Comparison of ENCODE assay signal across 10 mouse cellular contexts in the genomic region with DNA sequence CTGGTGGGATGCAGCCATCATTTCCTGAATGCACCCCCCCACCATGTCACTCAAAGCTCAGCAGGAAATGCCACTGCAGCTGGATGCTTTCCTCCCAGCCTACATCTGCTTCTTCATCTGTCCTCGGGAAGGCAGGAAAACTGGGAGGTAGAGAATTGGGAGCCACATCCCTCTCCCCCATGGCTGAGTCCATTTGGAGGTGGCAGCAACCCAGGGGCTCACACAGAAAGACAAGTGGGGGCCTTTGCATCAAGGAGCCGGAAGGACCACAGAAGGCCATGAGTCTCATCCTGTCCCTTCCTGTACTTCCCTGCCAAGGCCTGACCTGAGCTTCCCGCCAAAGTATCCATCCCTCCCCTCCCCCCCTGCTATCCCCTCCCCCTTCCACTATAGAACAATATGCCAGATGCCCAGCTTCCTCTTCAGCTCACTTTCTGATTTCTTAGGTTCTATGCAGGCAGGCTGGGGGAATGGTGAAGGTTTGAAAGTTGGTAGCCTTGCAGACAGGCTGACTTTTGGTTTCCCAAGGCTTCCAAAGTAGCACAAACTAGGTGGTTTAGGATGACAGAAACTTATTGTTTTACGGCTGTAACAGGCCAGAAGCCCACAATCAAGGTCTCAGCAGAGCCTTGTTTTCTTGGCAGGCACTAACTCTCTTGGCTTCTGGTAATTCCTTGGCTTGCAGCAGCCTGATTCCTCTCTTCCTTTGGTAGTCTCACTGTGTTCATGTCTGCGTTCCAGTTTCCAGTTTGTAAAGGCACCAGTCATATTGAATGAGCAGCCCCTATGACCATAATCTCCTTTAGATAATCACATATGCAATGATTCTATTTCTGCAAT. TPM values are rescaled to one million over a fixed set of nuclear protein-coding genes. Genes with fewer than 3 reads are reported as not detected.
DNase-seq lines count a peak whose midpoint lies in the region.
"Had no signal": no experiment of that assay in that cellular context is flagged by ENCODE, and none has a peak within 500 bp of the region (broad histone marks: within the 10 kb centered on the region; RNA-seq: fewer than 3 reads in every experiment).

No protein-coding gene starts in this region.

- DNase-seq in adrenal gland, adult 8-10 months: peak; percentile 33
- no peak for DNase-seq in adrenal gland, adult 18-20 months (ENCODE audit: low spot score in 2 of 2)
- DNase-seq in kidney, postnatal 10 days: peak; percentile 21
- DNase-seq in kidney, adult 11 months: no peak
- DNase-seq in urinary bladder, postnatal 14 days (ENCODE audit: low spot score): peak; percentile 17
- DNase-seq in urinary bladder, adult 2 months (ENCODE audit: low spot score): no peak
- DNase-seq in natural killer cell, adult 2 months (ENCODE audit: low spot score in 2 of 2): no peak
- no peak for DNase-seq in right cerebral cortex, adult 18-20 months
- DNase-seq: kidney, postnatal 25 days; liver, embryonic 13.5 days had no signal

RNA-seq across cellular contexts. Expression of gene Hivep3, which starts 46.2 kb away (rescaled TPM):
- total RNA-seq in adrenal gland, adult 8-10 months (2022): 10 to 100 TPM in 3 of 4 experiments, 1 to 10 TPM in 1; 8.1 to 28.5 (median 18.5) TPM
- 1 to 10 TPM; 6.9 to 9.9 TPM for total RNA-seq in adrenal gland, adult 18-20 months (2021)
- 26.6 and 29.4 TPM in 2 replicates for polyA plus RNA-seq in urinary bladder, adult 2 months (2012; rRNA removed)

Comparison
In these comparisons a context has a peak if more than half of its experiments do, and no peak if none do; other contexts are left out.
1. DNase-seq: peak in adrenal gland, adult 8-10 months (single experiment), kidney, postnatal 10 days (single experiment) and urinary bladder, postnatal 14 days (single experiment); none in adrenal gland, adult 18-20 months (0 of 2), kidney, adult 11 months (single experiment), urinary bladder, adult 2 months (single experiment), natural killer cell, adult 2 months (0 of 2) and right cerebral cortex, adult 18-20 months (single experiment).